Mouse (Mus musculus): ENCODE data around the gene Prcc. TPM values are rescaled to one million over a fixed set of nuclear protein-coding genes. Genes with fewer than 3 reads are reported as not detected.
"Not testable (repeated sequence)": the region's sequence is repeated elsewhere in the genome, so short reads cannot be mapped to it uniquely, and the experiment has no call there.

Gene Prcc
- polyA plus RNA-seq, 1 experiment from 2014 or later: 16.5 TPM

DNA sequence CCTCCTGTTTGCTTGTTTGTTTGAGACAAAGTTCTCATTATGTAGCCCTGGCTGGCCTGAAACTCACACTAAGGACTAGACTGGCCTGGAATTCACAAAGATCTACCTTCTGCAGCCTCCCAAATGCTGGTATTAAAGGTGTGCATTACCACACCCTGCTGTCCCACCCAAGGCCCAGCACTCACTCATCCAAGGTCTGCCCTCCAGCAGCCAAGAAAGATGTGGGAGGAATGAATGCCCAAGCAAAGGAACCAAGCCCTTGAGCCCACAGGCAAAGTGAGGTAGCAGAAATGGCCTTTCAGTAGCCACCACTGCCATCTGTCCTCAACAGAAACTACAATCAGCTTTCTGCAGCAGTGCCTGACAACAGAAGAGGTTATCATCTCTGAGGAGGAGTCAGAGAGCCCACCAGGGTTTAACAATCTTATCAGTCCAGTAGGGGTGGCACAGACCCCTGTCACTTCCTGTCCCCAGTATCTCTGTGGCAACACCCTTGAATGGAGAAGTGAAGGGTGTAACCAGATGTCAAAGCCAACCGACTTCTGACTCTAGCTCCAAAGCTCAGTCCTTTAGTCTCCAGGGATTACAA, 15.7 kb upstream of the Prcc start:
- Histone ChIP-seq H3K4me1 (no peaks in the 10 kb centered on the region), H3K36me3 (no peaks in the 10 kb centered on the region), H3K27ac (replicated peaks) (no peak overlapping the region), H3K9ac (replicated peaks) (no peak overlapping the region), H3K9me3 (no peaks in the 10 kb centered on the region), H3K4me2 (replicated peaks) (no peak overlapping the region), H3K4me3 (no peak overlapping the region), H3K27me3 (no peaks in the 10 kb centered on the region)
- ATAC-seq (replicated peaks): no peak
- 78% methylated on average over 1 of the region's 1 CpGs for WGBS

DNA sequence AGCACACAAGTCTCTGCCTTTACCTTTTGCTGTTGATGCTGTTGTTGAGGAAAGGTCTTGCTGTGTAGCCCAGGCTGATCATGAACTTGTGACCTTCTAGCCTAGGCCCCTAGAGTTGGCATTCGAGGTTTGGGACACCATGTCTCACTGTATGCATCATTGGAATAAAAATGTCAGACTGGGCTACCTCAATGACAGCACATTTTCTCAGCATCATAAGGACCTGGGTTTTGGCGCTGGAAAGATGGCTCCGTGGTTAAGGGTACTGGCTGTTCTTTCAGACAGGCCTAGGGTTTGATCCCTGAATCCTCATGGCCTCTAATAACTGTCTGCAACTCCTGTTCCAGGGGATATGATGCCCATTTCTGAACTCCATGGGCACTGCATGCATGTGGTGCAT, 14.4 kb upstream of the Prcc start:
- Histone ChIP-seq H3K4me2 (replicated peaks) (no peak overlapping the region), H3K27me3 (no peaks in the 10 kb centered on the region), H3K9ac (replicated peaks) (no peak overlapping the region), H3K4me1 (no peaks in the 10 kb centered on the region), H3K4me3 (no peak overlapping the region), H3K9me3 (no peaks in the 10 kb centered on the region), H3K27ac (replicated peaks) (no peak overlapping the region), H3K36me3 (no peaks in the 10 kb centered on the region)
- 85% methylated on average over 3 of the region's 3 CpGs for WGBS
- ATAC-seq (replicated peaks): no peak

DNA sequence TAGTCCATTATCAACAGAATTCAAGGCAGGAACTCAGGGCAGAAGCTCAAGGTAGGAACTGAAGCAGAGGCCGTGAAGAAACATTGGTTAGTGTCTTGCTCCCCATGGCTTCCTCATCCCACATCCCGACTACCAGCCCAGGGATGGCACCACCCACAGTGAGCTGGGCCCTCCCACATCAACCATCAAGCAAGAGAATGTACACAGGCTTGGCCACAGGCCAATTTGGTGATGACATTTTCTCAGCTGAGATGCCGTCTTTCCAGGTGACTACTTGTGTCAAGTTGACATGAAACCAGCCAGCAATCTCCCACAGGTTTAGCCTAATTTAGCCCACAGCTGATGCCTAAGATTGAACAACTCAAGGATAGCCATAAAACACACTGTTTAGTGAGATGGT, 13.9 kb upstream of the Prcc start:
- Histone ChIP-seq H3K27me3 (no peaks in the 10 kb centered on the region), H3K4me2 (replicated peaks) (no peak overlapping the region), H3K36me3 (no peaks in the 10 kb centered on the region), H3K27ac (replicated peaks) (no peak overlapping the region), H3K4me1 (no peaks in the 10 kb centered on the region), H3K4me3 (no peak overlapping the region), H3K9ac (replicated peaks) (no peak overlapping the region), H3K9me3 (no peaks in the 10 kb centered on the region)
- 65% methylated on average over 3 of the region's 3 CpGs for WGBS
- no peak for ATAC-seq (replicated peaks)

DNA sequence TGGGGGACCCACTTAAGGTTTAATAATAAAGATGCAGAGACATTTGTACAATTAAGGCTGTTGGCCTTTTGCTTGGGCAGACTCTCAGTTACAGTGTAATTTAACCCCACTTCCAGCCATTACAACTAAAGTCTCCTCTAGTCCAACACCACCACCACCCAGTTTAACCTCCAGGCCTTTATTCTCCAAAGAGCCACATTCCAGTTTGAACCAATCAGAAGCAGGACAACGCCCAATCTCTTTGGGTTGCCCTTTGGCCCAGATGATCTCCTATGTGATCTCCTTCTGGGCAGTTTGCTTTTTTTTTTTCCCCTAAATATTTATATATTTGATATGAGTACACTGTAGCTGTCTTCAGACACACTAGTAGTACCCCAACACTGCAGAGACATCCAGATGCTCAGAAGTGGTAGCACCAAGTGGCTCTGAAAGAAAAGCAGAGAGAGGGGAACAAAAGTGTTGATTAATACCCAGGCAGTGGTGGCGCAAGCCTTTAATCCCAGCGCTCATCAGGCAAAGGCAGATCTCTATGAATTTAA, 8.0 kb upstream of the Prcc start:
- WGBS: 66% methylated on average over 3 of the region's 3 CpGs

DNA sequence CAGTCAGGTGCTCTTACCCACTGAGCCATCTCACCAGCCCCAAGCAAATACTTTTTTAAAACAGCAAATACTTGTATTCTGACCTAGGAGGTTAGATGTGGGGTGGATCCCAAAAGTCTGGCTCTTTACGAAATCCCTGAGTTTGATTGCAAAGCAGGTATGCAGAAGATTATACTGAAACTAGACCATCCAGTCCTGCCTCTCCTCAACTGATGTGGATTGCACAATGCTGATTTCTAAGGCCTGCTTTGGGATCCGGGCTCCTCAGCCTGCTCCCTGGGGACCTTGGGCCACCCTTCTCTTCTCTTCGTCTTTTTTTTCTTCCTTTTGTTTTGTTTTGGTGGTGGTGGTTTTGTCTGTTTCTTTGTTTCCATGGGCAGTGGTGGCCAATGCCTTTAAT, 6.1 kb upstream of the Prcc start:
- H3K4me3 ChIP-seq: no peak overlapping the region
- no peak for ATAC-seq (replicated peaks)
- H3K27ac ChIP-seq (replicated peaks): no peak overlapping the region
- no peaks in the 10 kb centered on the region for H3K27me3 ChIP-seq
- H3K4me2 ChIP-seq (replicated peaks): no peak overlapping the region
- H3K36me3 ChIP-seq: no peaks in the 10 kb centered on the region
- no peak overlapping the region for H3K9ac ChIP-seq (replicated peaks)
- H3K4me1 ChIP-seq: no peaks in the 10 kb centered on the region
- 39% methylated on average over 3 of the region's 3 CpGs for WGBS
- no peaks in the 10 kb centered on the region for H3K9me3 ChIP-seq

More for the DNA sequence above, 8.0 kb upstream of the Prcc start:
- H3K27me3 ChIP-seq: no peaks in the 10 kb centered on the region
- H3K9me3 ChIP-seq: no peaks in the 10 kb centered on the region
- no peaks in the 10 kb centered on the region for H3K36me3 ChIP-seq
- no peaks in the 10 kb centered on the region for H3K4me1 ChIP-seq
- H3K4me3 ChIP-seq: no peak overlapping the region
- H3K4me2 ChIP-seq (replicated peaks): no peak overlapping the region
- ATAC-seq (replicated peaks): no peak
- no peak overlapping the region for H3K9ac ChIP-seq (replicated peaks)
- no peak overlapping the region for H3K27ac ChIP-seq (replicated peaks)

DNA sequence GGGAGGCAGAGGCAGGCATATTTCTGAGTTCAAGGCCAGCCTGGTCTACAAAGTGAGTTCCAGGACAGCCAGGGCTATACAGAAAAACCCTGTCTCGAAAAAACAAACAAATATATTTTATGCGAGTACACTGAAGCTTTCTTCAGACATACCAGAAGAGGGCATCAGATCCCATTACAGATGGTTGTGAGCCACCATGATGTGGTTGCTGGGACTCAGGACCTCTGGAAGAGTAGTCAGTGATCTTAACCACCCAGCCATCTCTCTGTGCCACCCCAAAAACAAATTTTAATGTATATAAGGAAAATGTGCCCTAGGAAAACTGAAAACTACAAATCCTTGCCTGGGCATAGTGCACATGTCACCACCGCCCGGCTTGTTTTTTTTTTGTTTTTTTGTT, 2.0 kb upstream of the Prcc start:
- H3K27ac ChIP-seq (replicated peaks); ATAC-seq (replicated peaks); H3K27me3 ChIP-seq; H3K9ac ChIP-seq (replicated peaks); H3K36me3 ChIP-seq; H3K9me3 ChIP-seq; H3K4me3 ChIP-seq; H3K4me2 ChIP-seq (replicated peaks): not testable (repeated sequence)
- peaks cover 18% of the 10 kb centered on the region for H3K4me1 ChIP-seq
- WGBS: 75% methylated on average over 4 of the region's 4 CpGs

DNA sequence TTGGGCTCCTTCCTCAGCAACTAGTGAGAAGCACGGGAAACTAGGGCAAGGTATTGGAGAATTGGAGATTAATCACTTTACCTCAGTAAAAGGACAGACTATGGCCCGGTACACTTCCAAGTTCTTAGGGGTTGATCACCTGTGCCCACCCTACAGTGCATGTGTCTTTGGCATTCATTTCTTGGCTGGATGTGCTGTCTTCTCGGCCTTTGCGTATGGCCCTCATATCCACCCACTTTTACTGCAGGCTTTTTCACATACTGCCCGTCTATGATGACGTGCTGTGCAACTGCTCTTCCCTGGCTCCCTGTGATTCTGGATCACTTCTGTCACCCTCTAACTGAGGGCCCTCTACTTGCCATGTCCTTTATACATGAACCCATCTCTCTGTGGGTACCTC, 1.0 kb upstream of the Prcc start:
- H3K4me1 ChIP-seq: peaks cover 18% of the 10 kb centered on the region
- H3K9ac ChIP-seq (replicated peaks): no peak overlapping the region
- H3K27ac ChIP-seq (replicated peaks): no peak overlapping the region
- peak overlapping the region; percentile 98; the same call in 1 of the 2 replicates for H3K4me3 ChIP-seq
- no peak for ATAC-seq (replicated peaks)
- WGBS: 85% methylated on average over 6 of the region's 6 CpGs
- H3K27me3 ChIP-seq: no peaks in the 10 kb centered on the region
- no peaks in the 10 kb centered on the region for H3K36me3 ChIP-seq
- H3K9me3 ChIP-seq: no peaks in the 10 kb centered on the region
- peak overlapping the region; percentile 51 for H3K4me2 ChIP-seq (replicated peaks)

DNA sequence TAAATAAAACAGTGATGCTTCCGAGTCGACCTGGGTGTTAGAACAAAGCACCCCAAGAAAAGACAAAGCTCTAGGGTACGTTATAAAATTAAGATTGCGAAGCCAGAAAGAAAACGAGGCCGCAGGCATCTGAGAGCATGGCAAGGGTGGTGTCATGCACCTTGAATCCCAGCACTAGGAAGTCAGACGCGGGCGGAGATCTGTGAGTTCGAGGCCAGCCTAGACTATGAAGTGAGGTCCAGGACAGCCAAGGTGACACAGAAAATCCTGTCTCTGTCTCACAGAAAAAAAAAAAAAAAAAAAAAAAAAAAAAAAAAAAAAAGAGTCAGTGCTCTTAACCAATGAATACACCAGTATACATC, 577 bp upstream of the Prcc start:
- peaks cover 18% of the 10 kb centered on the region for H3K4me1 ChIP-seq
- H3K9ac ChIP-seq (replicated peaks): peak overlapping the region; percentile 48
- no peaks in the 10 kb centered on the region for H3K36me3 ChIP-seq
- peak; percentile 35 for ATAC-seq (replicated peaks)
- peak overlapping the region; percentile 64 for H3K27ac ChIP-seq (replicated peaks)
- no peaks in the 10 kb centered on the region for H3K9me3 ChIP-seq
- no peaks in the 10 kb centered on the region for H3K27me3 ChIP-seq
- 12% methylated on average over 10 of the region's 10 CpGs for WGBS
- peak overlapping the region; percentile 98 for H3K4me3 ChIP-seq
- H3K4me2 ChIP-seq (replicated peaks): peak overlapping the region; percentile 51

DNA sequence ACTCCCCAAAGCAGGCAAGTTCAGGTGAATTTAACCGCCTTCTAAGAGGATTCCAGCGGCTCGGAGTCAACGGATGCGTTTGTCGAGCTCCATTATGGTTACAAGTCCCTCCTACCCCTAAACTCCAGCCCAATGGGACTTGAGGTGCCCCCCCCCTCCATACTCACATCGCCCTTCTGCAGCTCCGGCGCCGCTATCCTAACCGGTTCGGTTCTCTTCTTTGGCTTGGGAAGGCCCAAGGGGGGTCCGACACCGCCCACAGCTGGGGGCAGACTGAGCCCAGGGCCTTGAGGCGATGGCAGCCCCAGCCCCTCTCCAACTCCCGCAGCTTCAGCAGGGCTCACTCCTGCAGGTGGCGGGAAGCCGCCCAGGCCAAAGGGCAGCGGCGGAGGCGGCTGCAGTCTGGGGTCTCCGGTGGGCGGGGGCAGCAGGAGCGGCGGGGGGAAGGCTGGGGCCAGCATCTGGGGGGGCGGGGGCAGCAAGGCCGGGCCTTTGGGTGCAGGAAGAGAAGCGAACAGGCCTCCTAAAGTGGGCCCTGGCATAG, 628 bp downstream of the Prcc start:
- Histone ChIP-seq H3K9ac (replicated peaks) (peak overlapping the region; percentile 91), H3K27me3 (no peaks in the 10 kb centered on the region), H3K9me3 (no peaks in the 10 kb centered on the region), H3K27ac (replicated peaks) (peak overlapping the region; percentile 89), H3K4me3 (peak overlapping the region; percentile 98), H3K4me1 (peaks cover 18% of the 10 kb centered on the region), H3K4me2 (replicated peaks) (peak overlapping the region; percentile 79), H3K36me3 (peaks cover 7% of the 10 kb centered on the region; the same call in 1 of the 2 replicates)
- WGBS: under 1% methylated on average over 27 of the region's 28 CpGs
- ATAC-seq (replicated peaks): peak; percentile 8

DNA sequence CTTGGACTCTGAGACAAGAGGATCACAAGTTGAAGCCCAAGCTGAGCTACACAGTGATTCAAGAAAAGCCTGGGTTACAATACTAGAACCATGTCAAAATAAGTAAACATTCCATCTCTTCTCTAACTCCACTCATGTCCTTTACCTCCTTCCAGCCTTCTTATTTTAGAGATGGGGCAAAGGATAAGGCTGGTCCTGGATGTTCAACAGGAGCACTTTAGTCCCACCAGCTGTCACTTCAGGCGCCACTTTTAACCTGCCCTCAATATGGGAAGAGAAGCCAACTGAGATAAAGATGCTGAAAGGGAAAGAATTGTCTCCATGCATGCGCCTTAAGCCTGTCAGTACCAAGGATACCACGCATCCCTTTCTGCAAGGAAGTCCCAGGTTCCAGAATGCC, 1.1 kb downstream of the Prcc start:
- H3K4me3 ChIP-seq: peak overlapping the region; percentile 98
- H3K27ac ChIP-seq (replicated peaks): 0 out of 2 replicates have a peak overlapping the region, but pooled peaks have one; percentile 89
- no peaks in the 10 kb centered on the region for H3K9me3 ChIP-seq
- WGBS: 2% methylated on average over 3 of the region's 3 CpGs
- H3K4me1 ChIP-seq: peaks cover 18% of the 10 kb centered on the region
- H3K36me3 ChIP-seq: peaks cover 8% of the 10 kb centered on the region; the same call in 1 of the 2 replicates
- peak overlapping the region; percentile 79 for H3K4me2 ChIP-seq (replicated peaks)
- no peaks in the 10 kb centered on the region for H3K27me3 ChIP-seq
- H3K9ac ChIP-seq (replicated peaks): peak overlapping the region; percentile 91
- no peak for ATAC-seq (replicated peaks)

DNA sequence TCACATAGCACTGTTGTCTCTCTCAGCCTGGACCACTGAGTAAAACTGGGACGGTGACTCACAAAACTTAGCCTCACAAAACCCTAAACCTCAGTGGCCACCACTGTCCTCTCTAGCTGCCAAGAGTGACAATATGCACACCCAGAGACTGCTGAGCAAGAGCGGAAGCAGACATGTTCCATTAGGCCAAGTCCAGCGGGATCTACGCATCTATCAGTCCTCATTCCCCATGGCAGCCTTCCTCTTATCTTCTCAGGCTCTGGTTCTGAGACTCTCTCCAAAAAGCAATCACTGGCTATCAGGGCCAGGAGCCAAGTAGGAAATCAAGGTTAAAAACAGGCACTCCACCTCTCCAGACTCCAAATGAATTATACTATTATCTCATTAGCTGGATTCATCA, 7.7 kb downstream of the Prcc start:
- Histone ChIP-seq H3K36me3 (peaks cover 11% of the 10 kb centered on the region; the same call in 1 of the 2 replicates), H3K27ac (replicated peaks) (no peak overlapping the region), H3K9me3 (no peaks in the 10 kb centered on the region), H3K27me3 (no peaks in the 10 kb centered on the region), H3K4me3 (no peak overlapping the region), H3K4me1 (no peaks in the 10 kb centered on the region; the same call in 1 of the 2 replicates), H3K4me2 (replicated peaks) (no peak overlapping the region), H3K9ac (replicated peaks) (no peak overlapping the region)
- ATAC-seq (replicated peaks): no peak
- 95% methylated on average over 4 of the region's 4 CpGs for WGBS

DNA sequence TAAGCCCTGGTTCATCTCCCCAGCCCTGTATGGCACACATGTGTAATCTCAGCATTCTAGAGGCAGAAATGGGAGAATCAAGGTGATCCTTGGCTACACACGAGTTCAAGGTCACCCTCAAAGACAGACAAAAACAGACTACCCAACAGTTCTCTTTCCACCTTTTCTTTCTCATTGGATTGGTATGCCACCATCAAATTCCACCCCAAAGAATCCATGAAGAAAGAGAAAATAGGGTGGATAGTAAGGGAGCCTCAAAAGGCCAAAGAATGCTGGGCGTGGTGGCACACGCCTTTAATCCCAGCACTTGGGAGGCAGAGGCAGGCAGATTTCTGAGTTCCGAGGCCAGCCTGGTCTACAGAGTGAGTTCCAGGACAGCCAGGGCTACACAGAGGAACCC, 21.3 kb downstream of the Prcc start:
- H3K36me3 ChIP-seq: peaks cover 75% of the 10 kb centered on the region
- not testable (repeated sequence) for H3K27ac ChIP-seq (replicated peaks); H3K4me1 ChIP-seq; H3K9ac ChIP-seq (replicated peaks); H3K4me2 ChIP-seq (replicated peaks); H3K27me3 ChIP-seq; ATAC-seq (replicated peaks); H3K4me3 ChIP-seq; H3K9me3 ChIP-seq
- WGBS: 91% methylated on average over 4 of the region's 4 CpGs

DNA sequence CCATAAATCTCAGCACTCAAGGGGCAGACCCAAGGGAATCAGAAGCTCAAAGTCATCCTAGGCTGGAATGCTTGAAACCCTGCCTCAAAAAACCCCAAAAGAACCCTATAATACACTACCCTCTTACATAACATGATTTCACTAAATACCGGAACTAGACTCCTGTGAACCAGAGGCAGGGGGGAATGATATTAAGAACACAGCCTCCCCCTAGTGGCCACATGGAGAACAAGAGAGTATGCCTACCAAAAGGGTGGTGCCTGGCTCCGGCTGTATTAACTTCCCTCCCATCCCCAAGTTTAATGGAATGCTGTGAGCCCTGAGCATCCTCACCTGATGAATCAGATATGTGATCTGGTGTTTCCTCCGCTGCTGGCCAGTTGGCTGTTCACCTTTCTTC, 25.6 kb downstream of the Prcc start:
- Histone ChIP-seq H3K27ac (replicated peaks) (no peak overlapping the region), H3K4me1 (no peaks in the 10 kb centered on the region), H3K4me2 (replicated peaks) (no peak overlapping the region), H3K4me3 (no peak overlapping the region), H3K9ac (replicated peaks) (no peak overlapping the region), H3K36me3 (peaks cover 57% of the 10 kb centered on the region), H3K9me3 (no peaks in the 10 kb centered on the region), H3K27me3 (no peaks in the 10 kb centered on the region)
- WGBS: 23% methylated on average over 3 of the region's 3 CpGs
- 0 out of 2 replicates have a peak, but pooled peaks have one; percentile 32 for ATAC-seq (replicated peaks)
